Comparison of ENCODE assay signal across 9 mouse cellular contexts in genomic region chr2:153526850-153527530, GRCm38 (mm10). TPM values are rescaled to one million over a fixed set of nuclear protein-coding genes. Genes with fewer than 3 reads are reported as not detected.
DNase-seq lines count a peak whose midpoint lies in the region; ATAC-seq and TF ChIP-seq lines count a peak whose summit lies in the region.
"Had no signal": no experiment of that assay in that cellular context is flagged by ENCODE, and none has a peak within 500 bp of the region (broad histone marks: within the 10 kb centered on the region; RNA-seq: fewer than 3 reads in every experiment).

No protein-coding gene starts in this region.

- H3K4me1 ChIP-seq in erythroblast, embryonic 14.5 days (ENCODE audit: control insufficient read depth) = peaks cover 92% of the 10 kb centered on the region
- H3K4me1 ChIP-seq in E14TG2a.4 (replicated peaks; ENCODE audit: low read depth, low read length) = peaks cover 62% of the 10 kb centered on the region
- H3K4me1 ChIP-seq in hindbrain, embryonic 10.5 days (replicated peaks) = peaks cover 85% of the 10 kb centered on the region
- peaks cover 36% of the 10 kb centered on the region for H3K4me1 ChIP-seq in liver, postnatal 0 days (ENCODE audit: insufficient read depth)

- no peak for TF ChIP-seq EP300 in liver, postnatal 0 days (IDR thresholded peaks at IDR 0.05; ENCODE audit: low read depth)

- ATAC-seq in erythroblast, adult 5-6 weeks (replicated peaks; ENCODE audit: low FRiP score, poor library complexity, severe bottlenecking) = no peak
- ATAC-seq in liver, postnatal 0 days = no peak

- peak overlapping the region; percentile 97 for H3K27ac ChIP-seq in hindbrain, embryonic 10.5 days
- H3K27ac ChIP-seq in liver, postnatal 0 days (ENCODE audit: low read depth) = peak overlapping the region; percentile 13; the same call in 1 of the 2 replicates

- H3K4me3 ChIP-seq in erythroblast, embryonic 14.5 days (replicated peaks) = peak overlapping the region; percentile 88
- H3K4me3 ChIP-seq in E14TG2a.4 (replicated peaks; ENCODE audit: low read length) = peak overlapping the region; percentile 82
- H3K4me3 ChIP-seq in hindbrain, embryonic 10.5 days = peak overlapping the region; percentile 82
- no peak overlapping the region for H3K4me3 ChIP-seq in liver, postnatal 0 days (ENCODE audit: low read depth, low read length)

- 43% methylated on average over 9 of the region's 9 CpGs for WGBS in hindbrain, embryonic 10.5 days
- WGBS in liver, postnatal 0 days (ENCODE audit: insufficient replicate concordance) = 71% methylated on average over 9 of the region's 9 CpGs

- DNase-seq in hindbrain, embryonic 10.5 days (ENCODE audit: low spot score) = no peak
- DNase-seq in liver, postnatal 0 days = no peak
- no peak for DNase-seq in layer of hippocampus, postnatal 10 days (ENCODE audit: low spot score in 2 of 2)
- DNase-seq in MN1 (ENCODE audit: low spot score) = no peak
- DNase-seq in yolk sac, embryonic 10.5 days (ENCODE audit: low spot score) = no peak

- H3K36me3 ChIP-seq in erythroblast, embryonic 14.5 days (ENCODE audit: control insufficient read depth) = peaks cover 23% of the 10 kb centered on the region
- no peaks in the 10 kb centered on the region for H3K36me3 ChIP-seq in E14TG2a.4 (ENCODE audit: insufficient read depth, low read length)
- no peaks in the 10 kb centered on the region for H3K36me3 ChIP-seq in hindbrain, embryonic 10.5 days
- no peaks in the 10 kb centered on the region for H3K36me3 ChIP-seq in liver, postnatal 0 days (replicated peaks; ENCODE audit: insufficient read depth, low read length)

- peak overlapping the region; percentile 99 for H3K4me2 ChIP-seq in liver, postnatal 0 days (ENCODE audit: low read depth, low read length)

- peaks cover 18% of the 10 kb centered on the region for H3K27me3 ChIP-seq in erythroblast, embryonic 14.5 days (ENCODE audit: control insufficient read depth)
- peaks cover 61% of the 10 kb centered on the region for H3K27me3 ChIP-seq in E14TG2a.4 (ENCODE audit: insufficient read depth, low read length)
- H3K27me3 ChIP-seq in hindbrain, embryonic 10.5 days (ENCODE audit: insufficient read depth, poor library complexity, severe bottlenecking) = peaks cover 73% of the 10 kb centered on the region
- H3K27me3 ChIP-seq in liver, postnatal 0 days (ENCODE audit: insufficient read depth, low read length) = peaks cover 17% of the 10 kb centered on the region; the same call in 1 of the 2 replicates

- 0 out of 2 replicates have a peak overlapping the region, but pooled peaks have one; percentile 75 for H3K9ac ChIP-seq in liver, postnatal 0 days (replicated peaks)

- H3K9me3 ChIP-seq in erythroblast, embryonic 14.5 days (ENCODE audit: control insufficient read depth, low read length) = no peaks in the 10 kb centered on the region
- no peaks in the 10 kb centered on the region for H3K9me3 ChIP-seq in E14TG2a.4 (ENCODE audit: low read length)
- H3K9me3 ChIP-seq in hindbrain, embryonic 10.5 days = no peaks in the 10 kb centered on the region
- H3K9me3 ChIP-seq in liver, postnatal 0 days (ENCODE audit: low read length) = no peaks in the 10 kb centered on the region

- TF ChIP-seq CTCF in E14TG2a.4 (conservative IDR thresholded peaks at IDR 0.05; ENCODE audit: low read length) = no peak
- TF ChIP-seq CTCF in liver, postnatal 0 days (IDR thresholded peaks at IDR 0.05; ENCODE audit: low read depth) = no peak

RNA-seq across cellular contexts. Expression of gene Nol4l, which starts 2.8 kb away (rescaled TPM):
- 0.99 and 1.1 TPM in 2 replicates for polyA plus RNA-seq in erythroblast, embryonic 14.5 days (2012)
- total RNA-seq in erythroblast, adult 5-6 weeks (2015; ENCODE audit: low replicate concordance) = 2.7 and 6.1 TPM in 2 replicates
- total RNA-seq in erythroblast, adult 5-6 weeks (2017; ENCODE audit: low replicate concordance) = 1.8 and 4.3 TPM in 2 replicates
- 19.1 and 23.3 TPM in 2 replicates for polyA plus RNA-seq in hindbrain, embryonic 10.5 days (2016; fragmentation: Nextera tagmentation; extraction: Ambion mirVana)
- 1.7 and 1.9 TPM in 2 replicates for polyA plus RNA-seq in liver, postnatal 0 days (2015; fragmentation: Nextera tagmentation; extraction: Ambion mirVana)
- 10 to 100 TPM; 65.4 to 66.8 TPM for total RNA-seq in layer of hippocampus, postnatal 10 days (2021)

RNA-seq across cellular contexts. Expression of gene 4930404H24Rik, which starts 34.4 kb away (rescaled TPM):
- not detected in 2 replicates for polyA plus RNA-seq in erythroblast, embryonic 14.5 days (2012)
- total RNA-seq in erythroblast, adult 5-6 weeks (2015; ENCODE audit: low replicate concordance) = 7.1 TPM in 1 of 2 replicates, not detected in the other
- not detected in 2 replicates for total RNA-seq in erythroblast, adult 5-6 weeks (2017; ENCODE audit: low replicate concordance)
- not detected in 2 replicates for polyA plus RNA-seq in hindbrain, embryonic 10.5 days (2016; fragmentation: Nextera tagmentation; extraction: Ambion mirVana)
- not detected in 2 replicates for polyA plus RNA-seq in liver, postnatal 0 days (2015; fragmentation: Nextera tagmentation; extraction: Ambion mirVana)
- total RNA-seq in layer of hippocampus, postnatal 10 days (2021) = not detected
- polyA plus RNA-seq: C2C12 had no signal
